Mouse (Mus musculus): ENCODE measurements at regions not wholly inside any gene's neighbourhood (a gene's known extent, or its start where the extent isn't known, plus 50 kb on each side); places are given as distances from the start of the nearest gene placed in this dataset.

- H3K9me3 ChIP-seq (replicated peaks; ENCODE audit: control insufficient read depth, low read length): no peaks in the 10 kb centered on the region
- no peak overlapping the region for H3K9ac ChIP-seq (ENCODE audit: low read depth, low read length)
- no peak overlapping the region for H3K4me2 ChIP-seq
- H3K27ac ChIP-seq (ENCODE audit: low read depth, low read length): no peak overlapping the region
- no peaks in the 10 kb centered on the region for H3K36me3 ChIP-seq (ENCODE audit: control insufficient read depth, insufficient read depth, low read length)
- H3K27me3 ChIP-seq (ENCODE audit: control insufficient read depth, insufficient read depth, low read length): no peaks in the 10 kb centered on the region
- 76% methylated on average over 1 of the region's 1 CpGs for WGBS (ENCODE audit: insufficient replicate concordance)
- H3K4me1 ChIP-seq (ENCODE audit: control insufficient read depth, insufficient read depth, low read length): no peaks in the 10 kb centered on the region
- no peak overlapping the region for H3K4me3 ChIP-seq (ENCODE audit: low read depth, low read length)
- no peak for ATAC-seq (replicated peaks; ENCODE audit: insufficient number of reproducible peaks, low FRiP score, low TSS enrichment)
These were observed 1285.3 kb upstream of the Zeb2 start for GRCm38 (mm10) chr2:46402373-46403114.

DNA sequence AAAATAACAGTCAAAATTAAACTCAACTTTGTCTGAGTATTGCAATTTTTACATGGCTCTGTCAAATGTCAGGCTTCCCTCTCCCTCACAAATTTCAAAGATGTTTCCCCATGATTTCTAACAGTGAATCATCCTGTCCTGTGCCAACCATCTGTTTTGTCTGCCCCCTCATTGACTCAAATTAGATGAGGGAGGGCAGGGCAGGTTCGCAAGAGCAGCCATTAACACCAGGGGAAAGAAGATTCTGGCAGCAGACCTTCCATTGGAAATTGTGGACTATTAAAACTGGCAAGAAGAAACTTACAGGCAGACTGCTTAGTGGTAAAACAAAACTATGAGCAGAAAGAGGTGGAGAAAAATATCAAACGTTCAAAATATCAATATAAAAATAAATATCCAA is 1277.0 kb upstream of the Zeb2 start:
- no peak overlapping the region for H3K27ac ChIP-seq (ENCODE audit: low read depth, low read length)
- WGBS (ENCODE audit: insufficient replicate concordance): 70% methylated on average over 2 of the region's 2 CpGs
- no peaks in the 10 kb centered on the region for H3K36me3 ChIP-seq (ENCODE audit: control insufficient read depth, insufficient read depth, low read length)
- H3K9ac ChIP-seq (ENCODE audit: low read depth, low read length): no peak overlapping the region
- H3K4me3 ChIP-seq (ENCODE audit: low read depth, low read length): no peak overlapping the region
- no peaks in the 10 kb centered on the region for H3K27me3 ChIP-seq (ENCODE audit: control insufficient read depth, insufficient read depth, low read length)
- no peaks in the 10 kb centered on the region; the same call in 1 of the 2 replicates for H3K9me3 ChIP-seq (replicated peaks; ENCODE audit: control insufficient read depth, low read length)
- no peak for ATAC-seq (replicated peaks; ENCODE audit: insufficient number of reproducible peaks, low FRiP score, low TSS enrichment)
- H3K4me1 ChIP-seq (ENCODE audit: control insufficient read depth, insufficient read depth, low read length): no peaks in the 10 kb centered on the region
- H3K4me2 ChIP-seq: no peak overlapping the region

- Histone ChIP-seq H3K4me2 (no peak overlapping the region), H3K27ac (ENCODE audit: low read depth, low read length) (no peak overlapping the region), H3K27me3 (ENCODE audit: control insufficient read depth, insufficient read depth, low read length) (no peaks in the 10 kb centered on the region), H3K9ac (ENCODE audit: low read depth, low read length) (no peak overlapping the region), H3K36me3 (ENCODE audit: control insufficient read depth, insufficient read depth, low read length) (no peaks in the 10 kb centered on the region), H3K4me3 (ENCODE audit: low read depth, low read length) (no peak overlapping the region), H3K4me1 (ENCODE audit: control insufficient read depth, insufficient read depth, low read length) (no peaks in the 10 kb centered on the region), H3K9me3 (replicated peaks; ENCODE audit: control insufficient read depth, low read length) (no peaks in the 10 kb centered on the region)
- WGBS (ENCODE audit: insufficient replicate concordance): 83% methylated on average over 3 of the region's 3 CpGs
- ATAC-seq (replicated peaks; ENCODE audit: insufficient number of reproducible peaks, low FRiP score, low TSS enrichment): no peak
These were observed 1255.8 kb upstream of the Zeb2 start for GRCm38 (mm10) chr2:46372847-46373461.

DNA sequence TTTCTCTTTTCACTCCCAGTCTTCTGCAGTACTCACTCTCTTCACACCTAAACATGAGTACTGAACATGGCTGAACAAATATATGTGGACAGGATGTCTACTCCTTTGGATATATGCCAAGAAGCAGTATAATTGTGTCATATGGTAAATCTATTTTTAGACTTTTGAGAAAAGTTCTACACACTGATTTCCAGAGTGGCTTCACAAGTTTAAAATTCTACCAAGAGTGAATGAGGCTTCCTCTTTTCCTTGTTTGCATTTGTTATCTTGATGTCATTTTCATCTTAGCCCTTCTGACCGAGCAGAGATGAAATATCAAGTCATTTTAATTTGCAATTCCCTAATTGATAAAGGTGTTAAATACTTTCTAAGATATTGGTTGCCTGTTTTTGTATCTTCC is 1254.6 kb upstream of the Zeb2 start:
- no peak overlapping the region for H3K4me3 ChIP-seq (ENCODE audit: low read depth, low read length)
- no peak for ATAC-seq (replicated peaks; ENCODE audit: insufficient number of reproducible peaks, low FRiP score, low TSS enrichment)
- 61% methylated on average over 1 of the region's 1 CpGs for WGBS (ENCODE audit: insufficient replicate concordance)
- H3K4me2 ChIP-seq: no peak overlapping the region
- H3K27me3 ChIP-seq (ENCODE audit: control insufficient read depth, insufficient read depth, low read length): no peaks in the 10 kb centered on the region
- no peak overlapping the region for H3K9ac ChIP-seq (ENCODE audit: low read depth, low read length)
- H3K27ac ChIP-seq (ENCODE audit: low read depth, low read length): no peak overlapping the region
- no peaks in the 10 kb centered on the region for H3K9me3 ChIP-seq (replicated peaks; ENCODE audit: control insufficient read depth, low read length)
- no peaks in the 10 kb centered on the region for H3K4me1 ChIP-seq (ENCODE audit: control insufficient read depth, insufficient read depth, low read length)
- no peaks in the 10 kb centered on the region for H3K36me3 ChIP-seq (ENCODE audit: control insufficient read depth, insufficient read depth, low read length)

DNA sequence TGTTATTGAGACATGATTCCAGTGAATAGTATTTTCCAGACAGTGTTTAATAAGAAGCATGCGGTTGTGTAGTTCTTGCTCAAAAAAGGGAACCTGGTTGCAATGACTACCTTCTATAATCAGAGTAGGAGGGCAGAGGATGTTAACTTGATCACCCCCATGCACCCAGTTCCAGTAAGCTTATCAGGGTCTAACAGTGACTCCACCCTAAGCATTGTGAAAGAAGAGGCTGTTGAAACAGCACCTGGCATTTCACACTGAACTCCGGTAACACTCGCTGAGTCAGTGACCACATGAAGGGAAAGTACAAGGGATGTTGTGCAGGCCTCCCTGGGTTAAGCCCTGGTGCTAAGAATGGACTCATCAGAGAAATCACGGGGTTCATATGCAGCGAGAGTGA is 1253.8 kb upstream of the Zeb2 start:
- 67% methylated on average over 5 of the region's 5 CpGs for WGBS (ENCODE audit: insufficient replicate concordance)
- no peaks in the 10 kb centered on the region for H3K27me3 ChIP-seq (ENCODE audit: control insufficient read depth, insufficient read depth, low read length)
- no peak overlapping the region for H3K4me3 ChIP-seq (ENCODE audit: low read depth, low read length)
- H3K36me3 ChIP-seq (ENCODE audit: control insufficient read depth, insufficient read depth, low read length): no peaks in the 10 kb centered on the region
- H3K9ac ChIP-seq (ENCODE audit: low read depth, low read length): no peak overlapping the region
- no peak overlapping the region for H3K4me2 ChIP-seq
- no peak overlapping the region for H3K27ac ChIP-seq (ENCODE audit: low read depth, low read length)
- no peaks in the 10 kb centered on the region for H3K4me1 ChIP-seq (ENCODE audit: control insufficient read depth, insufficient read depth, low read length)
- ATAC-seq (replicated peaks; ENCODE audit: insufficient number of reproducible peaks, low FRiP score, low TSS enrichment): no peak
- H3K9me3 ChIP-seq (replicated peaks; ENCODE audit: control insufficient read depth, low read length): no peaks in the 10 kb centered on the region

DNA sequence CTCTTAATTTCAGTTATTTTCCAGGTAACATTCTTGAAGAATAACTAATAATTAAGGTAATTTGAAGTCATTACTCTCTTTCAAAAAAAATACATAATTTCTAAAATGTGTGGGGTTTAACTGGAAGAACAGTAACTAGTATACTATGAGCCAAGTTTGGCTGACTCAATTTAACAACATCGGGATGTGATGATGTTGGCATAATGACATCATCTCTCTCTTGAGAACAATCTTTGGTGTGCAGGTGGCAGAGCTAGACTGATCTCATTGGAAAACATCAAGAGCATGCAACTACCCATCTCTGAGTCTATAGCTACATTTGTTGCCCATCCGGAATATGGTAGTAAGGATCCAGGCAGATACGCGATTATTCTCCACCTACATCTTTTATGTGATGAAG is 1251.7 kb upstream of the Zeb2 start:
- H3K4me3 ChIP-seq (ENCODE audit: low read depth, low read length): no peak overlapping the region
- H3K27me3 ChIP-seq (ENCODE audit: control insufficient read depth, insufficient read depth, low read length): no peaks in the 10 kb centered on the region
- H3K9ac ChIP-seq (ENCODE audit: low read depth, low read length): no peak overlapping the region
- no peak overlapping the region for H3K4me2 ChIP-seq
- WGBS (ENCODE audit: insufficient replicate concordance): 92% methylated on average over 4 of the region's 4 CpGs
- no peaks in the 10 kb centered on the region for H3K36me3 ChIP-seq (ENCODE audit: control insufficient read depth, insufficient read depth, low read length)
- H3K9me3 ChIP-seq (replicated peaks; ENCODE audit: control insufficient read depth, low read length): no peaks in the 10 kb centered on the region
- ATAC-seq (replicated peaks; ENCODE audit: insufficient number of reproducible peaks, low FRiP score, low TSS enrichment): no peak
- no peak overlapping the region for H3K27ac ChIP-seq (ENCODE audit: low read depth, low read length)
- H3K4me1 ChIP-seq (ENCODE audit: control insufficient read depth, insufficient read depth, low read length): no peaks in the 10 kb centered on the region

DNA sequence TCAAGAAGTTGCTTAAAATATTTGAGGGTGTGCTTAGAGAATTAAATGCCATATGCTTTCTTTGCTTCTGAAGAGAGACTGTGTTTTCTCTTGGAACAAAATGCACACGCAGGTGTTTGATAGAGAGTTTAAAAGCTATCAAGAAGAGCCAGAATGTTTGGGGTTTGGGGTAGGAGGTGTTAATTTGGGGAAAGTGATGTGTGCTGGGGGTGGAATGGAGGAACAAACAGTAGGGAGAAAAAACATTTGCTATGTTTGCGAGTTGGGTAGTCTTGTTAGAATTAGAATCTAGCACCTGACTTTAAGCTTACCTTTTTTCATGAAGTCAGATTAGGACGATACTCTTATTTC is 1248.9 kb upstream of the Zeb2 start:
- Histone ChIP-seq H3K9ac (ENCODE audit: low read depth, low read length) (no peak overlapping the region), H3K4me2 (no peak overlapping the region), H3K27ac (ENCODE audit: low read depth, low read length) (no peak overlapping the region), H3K4me1 (ENCODE audit: control insufficient read depth, insufficient read depth, low read length) (no peaks in the 10 kb centered on the region), H3K36me3 (ENCODE audit: control insufficient read depth, insufficient read depth, low read length) (no peaks in the 10 kb centered on the region), H3K9me3 (replicated peaks; ENCODE audit: control insufficient read depth, low read length) (no peaks in the 10 kb centered on the region), H3K27me3 (ENCODE audit: control insufficient read depth, insufficient read depth, low read length) (no peaks in the 10 kb centered on the region), H3K4me3 (ENCODE audit: low read depth, low read length) (no peak overlapping the region)
- 78% methylated on average over 3 of the region's 3 CpGs for WGBS (ENCODE audit: insufficient replicate concordance)
- no peak for ATAC-seq (replicated peaks; ENCODE audit: insufficient number of reproducible peaks, low FRiP score, low TSS enrichment)

DNA sequence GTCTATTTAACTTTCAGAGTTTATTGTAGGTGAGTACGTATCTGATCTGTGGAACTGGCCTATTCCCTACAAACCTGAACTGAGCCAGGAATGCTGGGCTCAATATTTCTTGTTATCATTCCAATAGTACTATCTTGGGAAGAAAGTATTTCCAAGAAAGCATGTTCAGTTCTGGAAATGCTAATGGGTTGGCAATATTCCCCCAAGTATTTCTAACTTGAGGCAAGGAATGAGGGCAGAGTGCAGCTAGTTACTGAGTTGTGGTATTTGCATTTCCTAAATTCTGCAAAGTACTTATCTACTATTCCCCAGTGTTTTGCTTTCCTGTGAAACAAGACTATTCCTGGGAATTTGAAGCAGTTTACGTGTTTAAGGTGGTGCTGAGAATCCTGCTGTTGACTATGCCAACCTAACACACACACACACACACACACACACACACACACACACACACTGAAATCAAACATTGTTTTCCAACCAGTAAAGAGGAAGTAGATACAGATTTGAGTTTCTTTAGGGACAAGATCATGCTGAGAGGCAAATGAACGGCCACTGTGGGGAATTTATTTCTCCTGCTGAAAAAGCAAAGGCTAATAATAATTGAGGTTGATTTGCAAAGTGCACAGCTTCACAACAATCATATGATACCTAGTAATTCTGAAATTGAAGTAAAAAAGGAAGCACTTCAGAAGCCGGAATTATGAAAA is 1248.4 kb upstream of the Zeb2 start:
- no peak for ATAC-seq (replicated peaks; ENCODE audit: insufficient number of reproducible peaks, low FRiP score, low TSS enrichment)
- no peaks in the 10 kb centered on the region for H3K9me3 ChIP-seq (replicated peaks; ENCODE audit: control insufficient read depth, low read length)
- no peaks in the 10 kb centered on the region for H3K27me3 ChIP-seq (ENCODE audit: control insufficient read depth, insufficient read depth, low read length)
- H3K4me2 ChIP-seq: no peak overlapping the region
- no peak overlapping the region for H3K9ac ChIP-seq (ENCODE audit: low read depth, low read length)
- H3K36me3 ChIP-seq (ENCODE audit: control insufficient read depth, insufficient read depth, low read length): no peaks in the 10 kb centered on the region
- no peak overlapping the region for H3K27ac ChIP-seq (ENCODE audit: low read depth, low read length)
- 81% methylated on average over 4 of the region's 4 CpGs for WGBS (ENCODE audit: insufficient replicate concordance)
- H3K4me1 ChIP-seq (ENCODE audit: control insufficient read depth, insufficient read depth, low read length): no peaks in the 10 kb centered on the region
- no peak overlapping the region for H3K4me3 ChIP-seq (ENCODE audit: low read depth, low read length)
